Mouse (Mus musculus) common myeloid progenitor, adult 5-6 weeks (primary cell): ENCODE data around the gene Mamld1. TPM values are rescaled to one million over a fixed set of nuclear protein-coding genes. Genes with fewer than 3 reads are reported as not detected.
A peak's percentile ranks its signal among the peaks of the same experiment; 100 is the strongest.
"Not testable (repeated sequence)": the region's sequence is repeated elsewhere in the genome, so short reads cannot be mapped to it uniquely, and the experiment has no call there.

Experiments used
- ATAC-seq: replicated peaks from 2 replicates; pipeline ENCODE4 v1.8.0; 2016; ENCODE audit warnings: low read depth, mild to moderate bottlenecking, moderate TSS enrichment, inconsistent platforms; ENCODE audit not compliant: poor library complexity, severe bottlenecking
- total RNA-seq: library from RNA; stranded (forward); fragments of 200-1000, 187-1606 nt; gene quantifications from 2 replicates; pipeline ENCODE4 v1.2.3, GENCODE M21; 2017

The Mamld1 gene
- not detected in 2 replicates for total RNA-seq

DNA sequence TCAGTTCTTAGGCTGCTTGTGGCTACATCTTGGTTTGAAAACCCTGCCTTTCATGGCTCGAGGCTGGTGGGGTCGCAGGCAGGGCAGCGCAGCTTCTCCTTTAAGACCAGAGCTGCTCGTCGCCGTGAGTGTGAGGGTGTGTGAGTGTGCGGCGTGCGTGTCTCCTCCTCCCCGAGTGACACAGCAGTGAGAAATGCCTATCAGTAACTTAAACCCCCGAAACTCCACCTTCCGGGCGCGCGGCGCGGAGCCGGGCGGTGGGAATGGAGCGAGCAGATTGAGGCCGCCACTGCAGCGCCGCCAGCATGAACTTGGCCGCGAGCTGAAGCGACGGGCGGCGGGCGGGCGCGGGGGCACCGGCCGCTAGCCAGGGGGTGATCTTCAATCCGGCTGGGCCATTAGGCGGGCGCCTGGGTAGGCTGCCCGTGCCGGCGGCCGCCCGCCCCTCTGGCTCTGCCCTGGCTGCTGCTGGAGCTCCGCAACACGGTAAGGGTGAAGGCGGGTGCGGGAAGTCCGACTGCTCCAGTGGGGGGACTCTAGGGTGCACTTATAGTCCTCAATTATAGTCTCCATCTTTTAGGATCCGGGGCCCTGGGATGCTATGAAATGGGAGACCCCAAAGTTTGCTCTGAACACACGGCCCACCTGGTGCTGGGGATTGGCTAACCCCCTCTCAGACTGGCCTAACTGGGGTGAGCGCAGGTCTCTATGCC, at the start of gene Mamld1:
Mamld1 (plus strand) TSS at position 393 of the 713 bp plus-strand sequence.
- peak; percentile 53 for ATAC-seq

- no peak for ATAC-seq
Observed at GRCm38 (mm10) chrX:71024718-71025117, 25.3 kb upstream of the Mamld1 start.

- no peak for ATAC-seq
Observed at GRCm38 (mm10) chrX:71028007-71028406, 22.0 kb upstream of the Mamld1 start.

DNA sequence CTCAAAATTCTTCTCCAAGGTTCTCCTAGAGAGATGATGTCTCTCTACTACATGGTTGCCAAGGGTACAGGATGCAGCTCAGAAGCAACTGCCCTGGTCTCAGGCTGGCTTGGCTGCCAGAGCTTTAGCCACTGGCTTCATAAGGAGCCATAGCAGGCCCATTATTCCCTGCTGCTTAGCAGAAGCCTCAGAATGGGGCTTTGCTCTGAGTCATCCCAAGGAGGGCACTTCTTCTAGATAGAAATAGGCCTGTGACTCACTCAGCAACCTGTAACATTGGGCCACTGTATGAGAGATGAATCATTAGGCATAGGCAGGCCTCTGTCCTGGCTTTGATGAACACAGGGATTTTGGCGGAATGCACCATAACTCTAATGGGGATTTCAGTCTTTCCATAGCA, 21.1 kb upstream of the Mamld1 start:
- not testable (repeated sequence) for ATAC-seq

GRCm38 (mm10) chrX:71050677-71051311, 738 bp downstream of the Mamld1 start:
- no peak for ATAC-seq

- ATAC-seq, result no peak
Observed at GRCm38 (mm10) chrX:71051361-71052114, 1.5 kb downstream of the Mamld1 start.

DNA sequence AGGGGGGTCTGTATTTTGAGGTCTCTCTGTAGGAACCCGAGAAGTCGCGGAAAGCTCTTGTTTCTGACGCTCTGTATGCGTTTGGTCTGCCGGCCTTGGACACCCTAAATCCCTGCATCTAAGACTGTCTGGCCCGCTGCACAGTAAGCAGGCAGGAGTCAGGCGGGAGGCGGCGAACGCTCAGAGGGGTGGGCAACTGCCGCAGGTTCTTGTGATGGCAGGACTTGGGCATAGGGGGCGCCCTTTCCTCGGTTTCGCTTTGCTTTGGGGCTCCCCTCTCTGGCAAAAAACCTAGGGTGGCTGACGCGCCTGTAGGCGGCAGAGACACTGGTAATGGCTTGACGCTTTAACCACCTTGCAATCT, 2.0 kb downstream of the Mamld1 start:
- ATAC-seq, result peak; percentile 70

GRCm38 (mm10) chrX:71052481-71053216, 2.6 kb downstream of the Mamld1 start:
- ATAC-seq, result peak; percentile 42

GRCm38 (mm10) chrX:71053246-71053645, 3.2 kb downstream of the Mamld1 start:
- no peak for ATAC-seq

DNA sequence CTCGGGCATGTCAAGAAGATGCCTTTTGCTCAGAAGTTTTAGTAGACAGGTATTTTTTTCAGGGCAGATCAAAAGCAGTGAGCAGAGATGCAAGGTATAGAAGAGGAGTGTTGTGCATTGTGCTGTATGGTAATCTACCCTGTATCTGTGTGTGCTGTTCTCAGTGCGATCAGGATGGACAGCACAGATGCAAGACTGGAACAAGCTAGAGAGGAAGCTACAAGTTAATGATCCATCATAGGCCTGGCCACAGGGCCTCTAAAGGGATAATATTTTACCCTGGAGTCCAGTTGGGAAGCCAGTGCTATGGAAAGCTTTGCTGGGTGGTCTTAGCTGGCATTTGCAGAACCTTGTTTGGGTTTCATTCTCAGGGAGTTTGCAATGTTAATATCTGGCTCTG, 6.9 kb downstream of the Mamld1 start:
- no peak for ATAC-seq

DNA sequence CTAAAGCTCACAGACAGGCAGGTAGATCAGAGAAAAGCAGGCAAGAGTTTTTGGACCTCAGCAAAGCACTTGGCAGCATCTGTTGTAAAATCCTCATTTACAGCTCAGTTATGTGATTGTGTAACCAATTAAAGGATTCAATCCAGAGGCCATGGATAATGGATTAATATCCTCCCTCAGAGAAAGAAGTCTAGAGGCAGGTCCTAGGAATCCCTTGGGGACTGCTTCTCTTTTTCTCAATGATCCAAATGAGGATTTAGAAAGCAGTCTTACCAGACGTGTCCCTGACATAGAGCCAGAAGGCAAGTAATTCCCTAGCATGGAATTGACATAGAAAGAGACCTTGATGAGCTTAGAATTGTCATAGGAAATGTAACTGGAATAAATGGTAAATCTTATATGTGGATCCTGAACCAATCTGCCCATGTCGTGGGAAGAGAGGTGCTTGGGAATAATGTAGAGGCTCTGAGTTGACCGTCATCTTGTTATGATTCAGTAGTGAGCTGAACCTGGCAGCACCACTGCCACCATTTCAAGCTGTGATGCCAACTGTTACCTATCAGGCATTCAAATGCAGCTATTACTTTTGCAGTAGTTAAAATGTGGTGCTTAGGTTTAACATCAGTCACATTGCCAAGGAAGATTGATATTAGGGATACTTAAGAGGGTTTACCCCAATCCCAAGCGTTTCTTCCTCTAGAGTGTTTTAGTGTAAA, 35.2 kb downstream of the Mamld1 start:
- no peak for ATAC-seq

GRCm38 (mm10) chrX:71087370-71088079, 37.5 kb downstream of the Mamld1 start:
- peak; percentile 77 for ATAC-seq

DNA sequence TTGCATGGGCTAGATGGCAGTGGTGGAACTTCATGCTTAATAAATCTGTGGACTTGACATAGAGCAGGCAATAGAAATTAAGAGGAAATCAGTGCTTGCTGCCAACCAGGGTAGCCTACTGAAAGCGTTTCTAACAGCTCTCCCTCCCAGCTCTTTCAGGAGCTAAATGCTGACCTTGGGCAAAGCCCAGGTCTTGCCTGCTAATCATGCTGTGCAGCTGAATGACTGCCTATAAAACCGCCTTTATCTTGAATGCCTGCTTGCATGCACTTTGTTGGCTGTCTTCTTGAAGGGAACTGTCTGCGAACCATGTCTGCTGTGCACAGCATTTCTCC, 38.0 kb downstream of the Mamld1 start:
- 0 out of 2 replicates have a peak, but pooled peaks have one; percentile 39 for ATAC-seq

DNA sequence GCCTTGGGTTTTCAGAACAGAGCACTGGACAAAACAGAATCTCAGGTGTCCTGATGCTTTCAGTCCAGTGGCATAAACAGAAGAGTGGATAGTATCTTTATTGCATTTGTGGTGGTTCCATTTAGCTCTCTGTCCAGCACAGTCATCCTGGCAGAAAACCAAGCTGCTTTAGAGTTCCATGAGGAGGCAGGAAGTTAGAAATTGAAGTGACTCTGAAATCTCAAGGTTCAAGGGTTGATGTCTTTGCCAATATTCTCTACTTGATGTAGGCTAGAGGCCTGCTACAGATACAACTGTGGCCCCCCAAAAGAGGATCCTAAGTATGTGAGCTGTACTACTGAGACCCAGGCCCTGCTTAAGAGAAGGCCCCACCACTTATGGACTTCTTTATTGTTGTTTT, 55.8 kb downstream of the Mamld1 start:
- no peak for ATAC-seq

- ATAC-seq, result no peak
Observed at GRCm38 (mm10) chrX:71106392-71106791, 56.3 kb downstream of the Mamld1 start.

- ATAC-seq, result no peak
Observed at GRCm38 (mm10) chrX:71108056-71108735, 58.1 kb downstream of the Mamld1 start.

DNA sequence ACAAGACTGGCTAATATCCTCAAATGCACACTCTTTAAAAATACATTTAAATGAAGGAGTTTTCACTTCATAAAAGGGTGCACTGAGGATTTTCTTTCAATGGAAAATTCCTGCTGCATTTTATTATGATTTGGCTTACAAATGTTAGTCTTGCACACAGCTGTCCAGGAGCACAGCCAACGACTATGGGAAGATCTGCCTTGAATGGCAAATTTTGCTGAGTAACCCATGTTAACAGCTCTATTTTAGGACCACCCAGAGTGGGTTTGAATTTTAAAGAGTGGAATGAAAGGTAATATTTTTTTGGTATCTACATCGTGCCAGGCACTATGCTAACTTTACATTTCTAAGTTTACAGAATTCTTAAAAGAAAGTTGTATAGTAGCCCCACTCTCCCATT, 60.3 kb downstream of the Mamld1 start:
- ATAC-seq, result no peak

- ATAC-seq, result no peak
Observed at GRCm38 (mm10) chrX:71122359-71123293, 72.6 kb downstream of the Mamld1 start.
